Mouse (Mus musculus): ENCODE data around the gene Fbxo41.
A peak's percentile ranks its signal among the peaks of the same experiment; 100 is the strongest.
"Not testable (repeated sequence)": the region's sequence is repeated elsewhere in the genome, so short reads cannot be mapped to it uniquely, and the experiment has no call there.

Fbxo41 gene

DNA sequence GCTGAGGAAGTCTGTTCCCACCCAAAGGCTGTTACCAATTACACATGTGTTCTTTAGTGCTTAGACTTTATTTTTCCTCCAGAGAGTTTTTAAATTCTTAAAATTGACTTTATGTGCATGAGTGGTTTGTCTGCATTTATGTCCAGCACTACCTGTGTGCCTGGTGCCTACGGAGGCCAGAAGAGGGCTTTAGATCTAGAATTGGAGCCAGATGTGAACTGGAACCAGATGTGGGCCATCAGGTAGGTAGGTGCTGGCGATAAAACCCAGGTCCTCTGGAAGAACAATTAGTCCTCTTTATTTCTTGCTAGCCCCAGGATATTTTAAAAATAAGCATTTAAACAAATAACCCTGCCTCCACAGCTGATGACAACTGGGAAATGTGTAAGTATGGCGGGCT is 11.2 kb downstream of the Fbxo41 start:
- no peak for DNase-seq (ENCODE audit: low read depth, low spot score)

DNA sequence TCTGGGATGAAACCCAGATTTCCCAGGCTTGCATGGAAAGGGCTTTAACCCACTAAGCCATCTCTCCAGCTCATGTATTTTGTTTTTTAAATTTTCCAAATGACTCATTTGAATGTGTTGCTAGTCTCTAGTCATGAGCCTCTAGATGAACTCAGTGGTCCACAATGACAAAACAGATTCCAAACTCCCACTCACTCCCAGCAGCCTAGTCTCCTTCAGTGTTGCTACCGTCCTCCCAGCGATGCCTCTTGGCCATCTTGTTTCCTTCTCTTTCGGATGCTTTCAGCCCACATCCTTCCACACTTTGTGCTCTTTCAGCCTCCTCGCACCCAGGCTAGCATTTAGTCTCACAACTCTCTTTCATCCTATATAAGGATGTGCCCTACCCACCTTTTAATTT is 12.5 kb downstream of the Fbxo41 start:
- DNase-seq (ENCODE audit: low read depth, low spot score), result no peak

DNA sequence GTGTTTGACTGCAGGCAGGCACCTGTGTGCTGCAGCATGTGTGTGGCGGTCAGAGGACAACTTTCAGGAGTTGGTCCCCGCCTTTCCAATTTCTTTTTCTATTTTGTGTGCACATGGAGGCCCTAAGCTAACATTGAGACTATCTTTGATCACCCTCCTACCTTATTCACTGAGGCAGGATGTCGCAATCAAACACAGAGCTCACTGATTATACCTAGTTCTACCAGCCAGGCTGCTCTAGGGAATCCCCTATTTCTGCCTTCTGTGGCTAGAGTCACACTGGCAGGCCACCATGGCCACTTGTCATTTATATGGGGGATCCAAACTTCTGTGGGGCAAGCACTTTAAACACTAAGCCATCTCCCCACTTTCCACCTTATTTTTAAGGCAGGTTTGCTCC is 13.1 kb downstream of the Fbxo41 start:
- no peak for DNase-seq (ENCODE audit: low read depth, low spot score)

DNA sequence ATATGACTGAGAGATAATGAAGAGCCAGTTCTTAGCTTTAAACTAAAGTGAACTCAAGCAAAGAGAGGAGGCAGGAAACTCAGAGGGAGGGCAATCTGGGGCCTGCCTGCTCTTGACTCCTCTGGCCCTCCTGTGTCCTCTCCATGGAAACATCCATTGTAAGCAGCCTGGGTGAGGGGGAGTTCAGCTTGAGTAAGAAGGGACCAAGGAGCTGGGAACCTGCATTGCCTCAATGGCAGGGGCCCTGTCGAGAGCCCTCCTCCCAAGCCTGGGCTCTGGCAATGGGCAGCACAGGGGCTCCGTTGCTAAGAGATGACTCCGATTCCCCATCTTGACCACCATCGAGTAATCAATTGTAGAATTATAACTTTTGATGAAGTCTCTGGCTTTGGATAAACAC is 14.3 kb downstream of the Fbxo41 start:
- no peak for DNase-seq (ENCODE audit: low read depth, low spot score)

DNA sequence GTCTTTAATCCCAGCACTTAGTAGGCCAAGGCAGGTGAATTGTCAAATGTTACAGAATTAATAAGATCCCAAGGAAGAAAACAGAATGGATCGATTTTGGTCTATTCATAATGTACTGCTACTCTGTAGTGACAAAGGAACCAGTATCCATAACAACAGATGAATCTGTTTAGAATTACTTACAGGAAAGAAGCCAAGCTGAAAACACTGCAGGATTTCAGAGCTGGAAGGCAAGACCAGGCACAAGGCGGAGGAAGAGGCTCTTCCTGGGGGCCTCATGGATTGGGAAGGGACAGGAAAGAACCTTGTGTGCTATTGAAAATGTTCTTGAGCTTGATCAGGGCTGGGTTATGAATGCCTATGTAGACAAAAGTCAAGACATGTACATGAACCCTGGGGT is 17.1 kb downstream of the Fbxo41 start:
- no peak for DNase-seq (ENCODE audit: low read depth, low spot score)

DNA sequence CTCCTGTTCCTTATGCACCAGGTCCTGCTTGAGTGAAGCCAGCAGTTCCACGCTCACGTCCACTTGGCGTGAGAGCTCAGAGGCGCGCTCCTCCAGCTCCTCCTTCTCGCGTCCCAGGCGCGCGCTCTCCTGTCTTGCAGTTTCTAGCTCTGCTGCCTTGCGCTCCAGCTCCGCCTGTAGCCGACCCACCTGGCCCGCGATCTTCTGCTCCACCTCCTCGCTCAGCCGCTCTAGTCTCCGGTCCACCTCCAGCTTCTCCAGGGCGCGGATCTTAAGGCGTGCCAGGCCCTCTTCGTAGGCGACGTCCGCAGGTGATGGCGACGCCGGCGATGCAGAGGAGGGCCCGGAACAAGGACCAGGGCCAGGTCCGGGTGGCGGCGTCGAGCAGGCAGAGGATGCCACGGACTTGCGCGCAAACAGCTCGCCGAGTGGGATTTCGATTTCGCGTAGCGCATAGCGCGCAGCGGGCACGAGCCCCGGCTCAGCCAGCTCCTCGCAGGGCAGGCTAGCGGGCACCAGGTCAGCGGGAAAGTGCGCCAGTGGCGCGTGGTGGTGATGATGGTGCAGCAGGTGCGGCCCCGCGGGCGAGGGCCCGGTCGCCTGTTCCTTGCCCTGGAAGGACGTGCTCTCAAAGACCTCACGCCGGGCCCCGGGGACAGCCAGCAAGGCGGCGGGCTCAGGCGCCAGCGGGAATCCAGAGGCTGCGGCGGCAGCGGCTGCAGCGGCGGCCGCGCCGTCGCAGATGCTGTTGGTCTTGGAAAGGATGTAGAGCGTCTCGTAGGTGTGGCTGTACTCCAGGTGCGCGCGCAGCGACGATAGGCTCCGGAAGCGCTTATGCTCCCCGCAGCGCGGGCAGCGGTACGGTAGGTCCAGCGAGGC is 18.7 kb downstream of the Fbxo41 start:
- DNase-seq (ENCODE audit: low read depth, low spot score), result peak; percentile 64

DNA sequence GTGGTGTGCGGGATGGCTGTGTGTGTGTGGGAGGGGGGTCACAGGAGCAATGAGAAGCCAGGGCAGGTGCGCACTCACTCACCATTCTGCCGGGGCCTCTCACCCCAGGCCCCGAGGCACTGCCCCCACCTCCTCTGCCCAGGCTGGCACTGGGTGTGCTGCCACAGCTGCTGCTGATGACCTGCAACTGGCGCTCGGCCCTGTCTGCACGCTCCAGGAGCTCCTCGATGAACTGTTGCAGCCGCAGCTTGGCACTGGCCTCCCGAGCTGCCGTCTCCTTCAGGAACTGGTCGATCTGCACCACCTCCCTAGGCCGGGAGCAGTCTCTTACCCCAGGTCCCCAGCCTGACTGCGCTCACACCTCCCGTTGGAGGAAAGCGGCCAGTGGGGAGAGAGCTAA is 22.1 kb downstream of the Fbxo41 start:
- DNase-seq (ENCODE audit: low read depth, low spot score), result no peak

DNA sequence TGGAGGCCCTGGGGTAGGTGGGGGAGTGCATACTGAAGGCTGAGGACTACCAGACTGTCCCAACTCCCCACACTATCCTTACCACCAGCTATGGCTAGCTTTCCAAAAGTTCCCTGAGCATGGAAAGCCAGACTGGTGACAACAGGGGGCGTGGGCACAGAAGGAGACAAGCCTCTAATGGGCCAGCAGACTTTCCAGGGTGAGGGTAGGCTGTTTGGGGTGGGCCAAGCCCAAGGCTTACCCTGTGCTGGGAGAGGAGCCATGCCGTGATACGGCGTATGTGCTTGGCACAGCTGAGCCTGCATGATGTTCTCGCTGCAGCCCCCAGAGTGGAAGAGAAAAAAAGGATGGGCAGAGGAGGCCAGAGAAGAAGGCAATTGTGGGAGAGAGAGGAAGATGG is 22.8 kb downstream of the Fbxo41 start:
- DNase-seq (ENCODE audit: low read depth, low spot score), result no peak

DNA sequence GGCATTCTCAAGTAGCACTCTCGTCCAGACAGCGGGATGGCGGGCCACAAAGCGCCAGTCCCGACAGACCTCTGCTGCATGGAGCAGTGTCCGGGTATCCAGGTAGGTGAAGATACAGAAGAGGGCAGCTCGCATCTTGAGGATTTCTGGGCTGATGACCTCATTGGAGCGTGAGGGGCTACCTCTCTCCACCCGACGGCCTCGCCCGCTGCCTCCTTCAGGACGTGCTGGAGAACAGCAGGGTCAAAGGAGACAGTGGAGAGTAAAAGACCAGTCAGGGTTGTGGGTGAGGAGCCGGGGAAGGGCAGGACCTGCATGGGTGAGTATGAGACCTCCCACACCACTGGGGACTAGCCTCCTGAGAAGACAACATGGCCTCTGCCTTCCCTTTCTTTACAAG is 24.4 kb downstream of the Fbxo41 start:
- DNase-seq (ENCODE audit: low read depth, low spot score), result peak; percentile 58

DNA sequence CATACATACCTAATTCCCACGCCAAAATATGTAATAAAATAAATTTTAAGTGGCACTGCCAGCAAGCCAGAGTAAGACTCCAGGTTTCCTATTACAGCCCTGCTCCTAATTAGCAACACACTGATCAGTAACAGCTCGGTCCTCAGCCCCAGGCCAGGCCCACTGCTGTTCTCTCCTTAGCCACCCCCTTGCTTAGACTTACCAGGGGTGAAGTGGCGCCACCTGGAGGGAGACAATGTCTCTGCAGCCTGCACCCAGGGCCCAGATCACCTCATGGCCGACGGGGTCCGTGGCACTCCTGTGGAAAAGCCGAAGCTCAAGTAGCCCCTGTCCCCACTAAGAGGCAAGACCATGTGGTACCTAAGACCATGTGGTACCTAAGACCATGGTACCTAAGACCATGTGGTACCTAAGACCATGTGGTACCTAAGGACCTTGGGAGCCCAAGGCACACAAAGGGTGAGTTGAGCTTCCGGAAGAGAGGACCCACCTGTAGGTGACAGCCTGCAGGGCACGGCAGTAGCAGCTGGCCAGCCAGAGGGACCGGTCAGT is 25.4 kb downstream of the Fbxo41 start:
- DNase-seq (ENCODE audit: low read depth, low spot score), result peak; percentile 83

DNA sequence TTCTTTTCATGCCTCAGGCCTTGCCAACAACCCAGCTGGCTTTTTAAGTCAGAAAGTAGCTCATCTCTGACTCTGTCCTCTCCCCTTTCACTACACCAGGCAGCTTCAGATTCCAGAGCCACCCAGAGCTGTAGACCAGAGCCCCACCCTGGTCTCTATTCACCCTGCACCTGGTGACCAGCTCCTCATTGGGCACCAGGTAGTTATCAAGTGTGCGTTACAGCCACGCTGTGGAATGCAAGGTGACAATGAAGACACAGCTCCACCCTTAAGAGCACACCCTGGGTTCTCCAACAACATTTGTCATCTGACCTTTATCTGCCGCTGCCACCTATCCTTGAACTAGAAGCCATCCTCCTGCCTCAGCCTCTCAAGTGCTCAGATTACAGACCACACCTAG is 27.2 kb downstream of the Fbxo41 start:
- DNase-seq (ENCODE audit: low read depth, low spot score), result peak; percentile 61

DNA sequence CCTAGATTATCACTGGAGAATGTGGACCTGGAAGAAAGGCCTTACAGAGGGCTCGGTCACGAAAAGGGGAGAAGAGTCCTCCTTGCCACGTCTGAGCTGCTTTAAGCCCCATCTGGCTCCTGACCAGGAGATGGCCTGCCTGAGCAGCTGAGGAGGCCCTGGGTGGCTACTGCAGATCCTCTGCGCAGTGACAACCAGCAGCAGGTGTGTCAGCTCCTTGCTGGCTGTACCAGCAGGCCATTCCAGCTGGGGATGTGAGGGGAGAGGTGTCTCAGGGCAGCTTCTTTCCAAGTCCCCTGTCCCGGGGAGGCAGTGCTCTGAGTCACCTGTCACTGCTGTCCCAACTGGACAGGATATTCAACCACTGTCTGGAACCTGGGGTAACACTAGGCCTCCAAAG is 30.3 kb downstream of the Fbxo41 start:
- no peak for DNase-seq (ENCODE audit: low read depth, low spot score)

DNA sequence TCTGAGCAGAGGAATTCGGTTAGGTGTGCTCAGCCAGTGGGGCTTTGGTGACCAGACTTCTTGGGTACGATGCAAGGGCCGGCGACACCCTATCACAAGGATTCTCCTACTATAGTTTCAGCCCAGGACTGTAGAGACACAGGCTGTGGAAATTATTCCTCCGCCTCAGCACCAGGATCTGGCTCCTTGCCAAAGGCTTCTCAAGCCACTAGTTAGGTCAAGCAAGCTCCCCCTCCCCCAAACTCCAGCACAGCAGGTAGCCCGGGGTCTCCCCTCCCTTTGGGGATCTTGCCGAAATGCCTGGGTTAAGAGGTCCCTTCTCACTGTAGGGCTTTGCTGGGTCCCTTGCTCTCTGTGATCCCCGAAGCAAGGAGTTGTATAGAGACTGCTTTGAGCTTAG is 30.8 kb downstream of the Fbxo41 start:
- no peak for DNase-seq (ENCODE audit: low read depth, low spot score)

DNA sequence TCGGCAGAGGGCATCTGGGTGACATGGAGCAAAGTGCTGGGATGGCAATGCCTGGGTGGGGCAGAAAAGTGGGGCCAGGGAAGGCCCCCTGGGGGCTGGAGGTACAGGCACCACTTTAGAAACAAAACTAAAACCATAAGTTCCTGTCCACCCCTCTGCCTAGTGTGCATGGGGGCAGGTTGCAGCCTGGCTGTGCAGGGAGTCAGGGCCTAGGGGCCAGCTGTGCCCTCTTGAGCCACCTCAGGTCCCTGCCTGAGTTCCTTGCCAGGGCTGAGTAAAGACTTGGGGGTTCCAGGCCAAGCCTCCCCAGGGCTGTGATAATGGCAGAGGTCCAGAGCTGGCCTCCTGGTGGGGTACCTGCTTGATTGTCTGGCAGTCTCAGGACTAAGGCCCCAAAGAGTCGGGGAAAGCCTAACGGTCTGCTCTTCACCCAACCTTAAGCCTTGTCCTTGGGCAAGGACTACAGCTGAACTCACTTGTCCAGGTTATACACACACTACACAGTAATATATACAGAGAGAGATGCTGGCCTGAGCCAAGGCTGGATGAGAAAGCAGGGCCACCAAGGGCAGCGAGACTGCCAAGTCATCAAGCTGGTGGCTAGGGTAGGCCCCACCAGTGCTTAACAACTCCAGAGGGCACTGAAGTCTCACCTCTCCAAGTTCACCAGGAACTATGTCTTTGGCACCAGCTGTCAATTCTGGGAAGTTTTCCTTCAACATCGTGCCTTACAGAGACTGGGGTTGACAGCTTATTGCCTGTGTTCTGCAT is 32.9 kb downstream of the Fbxo41 start:
- no peak for DNase-seq (ENCODE audit: low read depth, low spot score)

DNA sequence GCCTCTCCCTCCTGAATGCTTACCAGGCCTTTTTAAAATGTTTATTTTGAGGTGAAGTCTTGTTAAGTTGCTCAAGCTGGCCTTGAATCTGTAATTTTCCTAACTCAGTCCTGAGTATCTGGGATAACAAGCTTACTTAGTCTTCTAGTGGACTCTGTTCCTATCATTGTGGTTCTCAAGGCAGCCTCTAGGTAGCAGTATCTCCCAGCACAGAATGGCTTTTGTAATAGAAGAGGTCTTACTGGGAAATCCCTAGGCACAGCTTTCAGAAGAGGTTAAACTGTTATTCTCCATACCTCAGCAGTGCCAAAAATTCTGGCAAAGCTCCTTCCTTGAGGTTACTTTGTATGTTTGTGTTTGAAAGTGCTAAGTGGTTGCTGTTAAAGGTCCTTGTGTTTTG is 37.4 kb downstream of the Fbxo41 start:
- peak; percentile 54 for DNase-seq (ENCODE audit: low read depth, low spot score)

DNA sequence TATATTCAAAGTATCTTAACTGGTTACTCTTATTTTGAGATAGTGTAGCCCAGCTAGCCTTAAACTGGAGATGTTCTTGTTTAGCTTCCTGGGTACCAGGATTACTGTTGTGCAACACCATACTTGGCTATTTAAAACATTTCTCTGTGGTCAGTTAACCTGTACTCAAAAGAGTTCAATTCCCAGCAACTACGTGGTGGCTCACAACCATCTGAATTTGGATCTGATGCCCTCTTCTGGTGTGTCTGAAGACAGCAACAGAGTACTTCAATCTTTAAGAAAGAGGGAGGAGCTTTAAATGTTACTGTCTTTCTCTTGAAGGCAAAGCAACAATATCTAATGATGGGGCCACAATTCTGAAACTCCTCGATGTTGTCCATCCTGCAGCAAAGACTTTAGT is 43.2 kb downstream of the Fbxo41 start:
- no peak for DNase-seq (ENCODE audit: low read depth, low spot score)

DNA sequence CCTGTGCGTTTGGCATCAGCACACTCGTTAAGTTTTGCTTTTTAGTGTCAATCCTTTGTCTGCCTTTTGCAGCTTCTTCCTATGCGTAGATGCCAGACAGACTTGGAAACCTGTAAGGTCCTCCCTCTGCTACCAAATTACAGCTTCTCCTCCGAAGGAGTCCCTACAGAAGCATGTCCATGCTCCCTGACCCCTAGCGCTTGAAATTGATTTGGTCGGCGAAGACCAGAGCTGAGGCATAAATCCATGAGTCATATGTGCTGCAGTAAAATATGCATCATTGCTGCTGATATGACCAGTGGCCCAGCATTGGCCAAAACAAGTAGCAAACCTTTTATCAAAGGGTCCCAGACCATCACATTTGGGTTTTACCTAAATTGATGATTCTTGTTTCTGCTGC is 50.0 kb downstream of the Fbxo41 start:
- DNase-seq (ENCODE audit: low read depth, low spot score), result no peak

DNA sequence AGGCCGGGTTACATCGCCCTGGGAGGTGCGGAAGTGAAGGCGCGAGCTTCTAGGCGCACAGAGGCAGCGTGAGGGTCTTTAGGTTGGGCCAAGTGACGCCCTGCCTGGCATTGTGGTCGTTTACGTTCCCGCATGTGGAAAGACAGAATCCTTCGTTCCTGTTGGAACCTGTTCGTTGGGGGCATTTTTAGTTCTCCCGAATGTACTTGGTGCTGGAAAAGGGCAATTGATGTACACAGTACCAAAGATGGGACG is 50.5 kb downstream of the Fbxo41 start:
- peak; percentile 46 for DNase-seq (ENCODE audit: low read depth, low spot score)

DNA sequence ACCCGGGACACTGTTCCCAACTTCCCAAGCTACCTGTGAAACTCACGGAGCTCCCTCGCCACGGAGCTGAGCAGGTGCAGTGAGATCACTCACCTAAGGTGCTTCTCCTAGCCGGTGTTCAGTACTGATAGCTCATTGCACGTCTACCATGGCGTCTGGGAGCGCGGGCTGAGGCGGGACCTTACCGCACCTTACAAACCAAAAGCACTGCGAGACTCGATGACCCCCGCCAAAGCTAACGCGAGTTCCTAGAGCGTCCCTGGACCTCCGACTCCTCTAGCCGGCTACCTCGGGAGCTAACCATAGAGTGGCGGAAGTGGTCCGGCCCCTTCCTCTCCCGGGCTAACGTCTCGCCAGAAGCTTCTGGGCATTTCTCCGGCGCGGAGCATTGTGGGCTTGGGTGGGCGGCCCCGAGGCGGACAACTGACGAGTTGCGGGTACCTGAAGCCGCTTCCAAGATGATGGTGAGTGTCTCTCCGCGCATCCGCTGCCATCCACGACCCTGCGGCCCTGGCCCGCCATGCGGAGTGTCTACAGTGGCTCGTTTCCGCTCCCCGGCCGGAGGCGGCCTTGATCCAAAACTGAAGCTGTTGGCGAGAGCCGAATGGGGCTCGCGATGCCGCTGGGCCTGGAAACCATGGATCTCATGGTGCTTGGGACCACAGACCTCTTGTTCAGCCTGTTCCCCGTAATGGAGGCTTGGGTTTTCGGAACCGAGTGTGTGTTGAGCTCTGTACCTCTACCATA is 51.0 kb downstream of the Fbxo41 start, which contains the start of gene Pradc1:
TSS of gene Pradc1 (minus strand) at position 307 of the 747 bp plus-strand sequence.
- peak; percentile 99 for DNase-seq (ENCODE audit: low read depth, low spot score)

DNA sequence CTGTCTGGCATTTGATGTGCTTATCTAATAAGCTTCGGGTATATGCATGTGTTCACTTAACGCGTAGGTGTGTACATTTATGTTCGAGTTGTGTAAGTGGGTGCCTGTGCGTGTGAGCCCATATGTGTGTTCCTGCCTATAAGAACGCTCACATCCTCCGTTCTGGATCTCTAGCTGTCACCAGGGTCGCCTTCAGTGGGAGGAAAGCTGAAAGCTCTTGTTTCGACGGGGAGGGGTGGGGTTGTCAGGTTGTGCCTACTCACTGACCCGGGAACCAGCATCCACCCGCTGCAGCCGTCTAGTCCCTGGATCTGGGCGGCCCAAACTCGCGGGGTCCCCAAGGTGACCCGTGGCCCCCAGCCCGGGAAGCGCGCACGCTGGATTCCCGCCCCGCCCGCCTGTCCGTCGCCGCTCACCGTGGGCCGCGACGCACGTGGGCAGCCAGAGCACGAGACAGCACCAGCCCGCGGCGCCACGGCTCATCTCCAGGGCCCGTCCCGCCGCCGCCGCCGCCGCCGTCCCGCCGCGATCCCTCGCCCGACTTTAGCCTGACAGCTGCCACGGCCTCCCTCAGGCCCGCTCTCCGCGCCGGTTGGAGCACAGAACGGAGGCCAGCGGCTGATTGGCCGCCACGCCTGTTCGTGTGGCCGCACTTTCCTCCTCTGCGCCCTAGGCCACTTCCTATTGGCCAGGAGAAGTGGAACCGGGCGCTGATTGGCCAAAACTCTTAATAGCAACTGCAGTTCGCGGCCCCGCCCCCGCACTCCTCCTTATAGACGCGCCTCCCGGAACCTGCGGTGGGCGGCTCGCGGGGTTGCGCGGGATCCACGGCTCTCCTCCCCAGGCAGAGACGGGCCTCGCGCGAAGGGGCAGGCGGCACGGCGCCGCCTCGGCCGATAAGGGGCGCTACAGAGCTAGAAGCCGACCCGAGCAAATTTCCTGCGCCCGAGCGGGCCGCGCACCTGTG is 51.8 kb downstream of the Fbxo41 start, which contains the start of gene Cct7:
TSS of gene Cct7 (plus strand) at position 818 of the 967 bp plus-strand sequence.
- DNase-seq (ENCODE audit: low read depth, low spot score), result peak; percentile 99

DNA sequence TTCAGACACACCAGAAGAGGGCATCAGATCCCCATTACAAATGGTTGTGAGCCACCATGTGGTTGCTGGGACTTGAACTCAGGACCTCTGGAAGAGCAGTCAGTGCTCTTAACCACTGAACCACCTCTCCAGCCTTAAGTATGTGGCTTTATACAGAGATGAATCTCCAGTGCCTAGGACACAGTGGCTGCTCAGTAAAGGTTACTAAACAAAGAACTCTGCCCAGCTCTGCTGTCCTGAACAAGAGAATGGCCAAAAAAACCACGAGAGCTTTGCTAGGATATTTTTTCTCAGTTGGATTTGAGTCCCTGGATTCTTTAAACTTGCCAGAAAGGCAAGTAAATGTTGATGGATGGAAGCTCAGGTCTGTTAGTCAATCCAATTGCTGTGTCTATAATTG is 52.7 kb downstream of the Fbxo41 start:
- DNase-seq (ENCODE audit: low read depth, low spot score), result not testable (repeated sequence)

All from ES-CJ7 (cell line).